In the genomic region with DNA sequence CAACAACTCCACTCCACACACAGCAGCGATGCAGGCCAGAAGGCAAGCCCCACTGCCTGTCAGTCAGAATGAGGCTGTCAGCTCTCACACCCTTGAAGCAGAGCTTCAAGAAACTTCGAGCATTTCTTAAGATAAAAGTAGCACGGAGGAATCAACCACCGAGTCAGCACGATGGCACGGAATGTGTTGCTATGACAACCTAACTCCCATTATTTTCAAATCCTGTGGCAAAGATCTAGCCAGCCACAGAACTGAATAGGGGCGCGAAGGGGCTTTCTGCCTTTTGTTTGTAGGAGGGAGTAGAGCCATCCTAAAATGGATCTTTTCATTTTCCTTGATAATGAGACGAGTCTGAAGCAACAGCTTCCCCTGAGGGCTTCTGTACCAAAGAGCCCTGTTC, we compare ENCODE assay signal across 16 mouse cellular contexts.
DNase-seq lines count a peak whose midpoint lies in the region; ATAC-seq and TF ChIP-seq lines count a peak whose summit lies in the region.
"Had no signal": no experiment of that assay in that cellular context is flagged by ENCODE, and none has a peak within 500 bp of the region (broad histone marks: within the 10 kb centered on the region; RNA-seq: fewer than 3 reads in every experiment).

No protein-coding gene starts in this region.

- H3K9me3 ChIP-seq in forebrain, embryonic 11.5 days (ENCODE audit: control insufficient read depth, low read length) = no peaks in the 10 kb centered on the region
- H3K9me3 ChIP-seq in hindbrain, embryonic 15.5 days = no peaks in the 10 kb centered on the region
- H3K9me3 ChIP-seq in neural tube, embryonic 13.5 days = no peaks in the 10 kb centered on the region
- no peaks in the 10 kb centered on the region for H3K9me3 ChIP-seq in intestine, postnatal 0 days (ENCODE audit: control insufficient read depth)

- H3K27me3 ChIP-seq in forebrain, embryonic 11.5 days (ENCODE audit: control insufficient read depth, insufficient read depth, low read length) = no peaks in the 10 kb centered on the region; the same call in 1 of the 2 replicates
- no peaks in the 10 kb centered on the region for H3K27me3 ChIP-seq in hindbrain, embryonic 15.5 days
- no peaks in the 10 kb centered on the region for H3K27me3 ChIP-seq in neural tube, embryonic 13.5 days
- no peaks in the 10 kb centered on the region for H3K27me3 ChIP-seq in intestine, postnatal 0 days (replicated peaks; ENCODE audit: control insufficient read depth, insufficient read depth, low read length)

- 23% methylated on average over 9 of the region's 9 CpGs for WGBS in forebrain, embryonic 11.5 days
- WGBS in hindbrain, embryonic 15.5 days = 8% methylated on average over 9 of the region's 9 CpGs
- 28% methylated on average over 9 of the region's 9 CpGs for WGBS in neural tube, embryonic 13.5 days
- WGBS in intestine, postnatal 0 days = 65% methylated on average over 9 of the region's 9 CpGs

- H3K4me3 ChIP-seq in forebrain, embryonic 11.5 days (ENCODE audit: low read depth, low read length) = no peak overlapping the region
- H3K4me3 ChIP-seq in hindbrain, embryonic 15.5 days = no peak overlapping the region
- H3K4me3 ChIP-seq in neural tube, embryonic 13.5 days = no peak overlapping the region
- no peak overlapping the region for H3K4me3 ChIP-seq in intestine, postnatal 0 days (ENCODE audit: low read depth, low read length)
- H3K4me3 ChIP-seq: myocyte had no signal

- H3K4me1 ChIP-seq in forebrain, embryonic 11.5 days (replicated peaks; ENCODE audit: control insufficient read depth, insufficient read depth, low read length) = peaks cover 6% of the 10 kb centered on the region; the same call in 1 of the 2 replicates
- peaks cover 37% of the 10 kb centered on the region for H3K4me1 ChIP-seq in hindbrain, embryonic 15.5 days (replicated peaks)
- H3K4me1 ChIP-seq in neural tube, embryonic 13.5 days (replicated peaks) = peaks cover 27% of the 10 kb centered on the region
- H3K4me1 ChIP-seq in intestine, postnatal 0 days (replicated peaks; ENCODE audit: control insufficient read depth, insufficient read depth, low read length) = no peaks in the 10 kb centered on the region

- no peak overlapping the region for H3K4me2 ChIP-seq in forebrain, embryonic 11.5 days (ENCODE audit: low read depth, low read length, severe bottlenecking)
- H3K4me2 ChIP-seq in hindbrain, embryonic 15.5 days = no peak overlapping the region; the same call in 1 of the 2 replicates
- no peak overlapping the region for H3K4me2 ChIP-seq in neural tube, embryonic 13.5 days
- H3K4me2 ChIP-seq in intestine, postnatal 0 days (replicated peaks; ENCODE audit: low read depth) = no peak overlapping the region

- TF ChIP-seq CTCF in intestine, postnatal 0 days (IDR thresholded peaks at IDR 0.05; ENCODE audit: low read depth) = no peak

- intact Hi-C loops in left cerebral cortex, postnatal 25 days (cut with DNase I) = no loop called here

- ATAC-seq in forebrain, embryonic 11.5 days (replicated peaks; ENCODE audit: low FRiP score) = peak; percentile 48; the same call in 1 of the 2 replicates
- ATAC-seq in hindbrain, embryonic 15.5 days (ENCODE audit: low FRiP score, low read depth) = peak; percentile 44
- no peak for ATAC-seq in neural tube, embryonic 13.5 days (ENCODE audit: low read depth)
- ATAC-seq in intestine, postnatal 0 days = no peak
- ATAC-seq: lung, postnatal 0 days had no signal

- H3K27ac ChIP-seq in forebrain, embryonic 11.5 days (ENCODE audit: low read depth, low read length) = no peak overlapping the region
- peak overlapping the region; percentile 76 for H3K27ac ChIP-seq in hindbrain, embryonic 15.5 days (replicated peaks)
- H3K27ac ChIP-seq in neural tube, embryonic 13.5 days (replicated peaks) = peak overlapping the region; percentile 23; the same call in 1 of the 2 replicates
- H3K27ac ChIP-seq in intestine, postnatal 0 days (ENCODE audit: low read depth, low read length) = no peak overlapping the region

- peak; percentile 12 to 25 for DNase-seq in left cerebral cortex, postnatal 25 days (ENCODE audit: low spot score in 2 of 2)
- no peak for DNase-seq in left cerebral cortex, adult 8-10 months (ENCODE audit: low spot score in 2 of 2)
- no peak for DNase-seq in forebrain, embryonic 11.5 days (ENCODE audit: low spot score)
- DNase-seq in cerebellum, postnatal 36 days = no peak
- DNase-seq in cerebellum, postnatal 25 days = no peak
- DNase-seq: B cell, adult 2 months; heart, postnatal 14 days; kidney, adult 9 months; liver; retina, postnatal 1 day; thymus, postnatal 36 days had no signal

- no peaks in the 10 kb centered on the region for H3K36me3 ChIP-seq in forebrain, embryonic 11.5 days (ENCODE audit: control insufficient read depth, insufficient read depth, low read length)
- H3K36me3 ChIP-seq in hindbrain, embryonic 15.5 days = no peaks in the 10 kb centered on the region
- no peaks in the 10 kb centered on the region for H3K36me3 ChIP-seq in neural tube, embryonic 13.5 days
- no peaks in the 10 kb centered on the region for H3K36me3 ChIP-seq in intestine, postnatal 0 days (ENCODE audit: control insufficient read depth, insufficient read depth)

- no peak overlapping the region for H3K9ac ChIP-seq in forebrain, embryonic 11.5 days (ENCODE audit: low read length)
- H3K9ac ChIP-seq in hindbrain, embryonic 15.5 days = no peak overlapping the region
- no peak overlapping the region for H3K9ac ChIP-seq in neural tube, embryonic 13.5 days
- H3K9ac ChIP-seq in intestine, postnatal 0 days (ENCODE audit: low read depth, low read length) = no peak overlapping the region

Comparison
In these comparisons a context has a peak if more than half of its experiments do, and no peak if none do; other contexts are left out.
1. DNase-seq: peak in left cerebral cortex, postnatal 25 days (2 of 2); none in left cerebral cortex, adult 8-10 months (0 of 2), forebrain, embryonic 11.5 days (single experiment), cerebellum, postnatal 36 days (0 of 2) and cerebellum, postnatal 25 days (0 of 2).
2. ATAC-seq: peak in forebrain, embryonic 11.5 days (single experiment) and hindbrain, embryonic 15.5 days (single experiment); none in neural tube, embryonic 13.5 days (single experiment) and intestine, postnatal 0 days (single experiment).
3. H3K27ac ChIP-seq: peak in hindbrain, embryonic 15.5 days (single experiment) and neural tube, embryonic 13.5 days (single experiment); none in forebrain, embryonic 11.5 days (single experiment) and intestine, postnatal 0 days (single experiment).